Mouse (Mus musculus) spleen, postnatal 4 days (tissue): ENCODE results near the gene Fermt3.
"Not testable (repeated sequence)": the region's sequence is repeated elsewhere in the genome, so short reads cannot be mapped to it uniquely, and the experiment has no call there.

Source experiments
- DNase-seq, 2 experiments: peaks; one replicate each; pipeline ENCODE4 v3.0.0; 2022; ENCODE audit warnings: low spot score in 2 of 2

The Fermt3 gene

DNA sequence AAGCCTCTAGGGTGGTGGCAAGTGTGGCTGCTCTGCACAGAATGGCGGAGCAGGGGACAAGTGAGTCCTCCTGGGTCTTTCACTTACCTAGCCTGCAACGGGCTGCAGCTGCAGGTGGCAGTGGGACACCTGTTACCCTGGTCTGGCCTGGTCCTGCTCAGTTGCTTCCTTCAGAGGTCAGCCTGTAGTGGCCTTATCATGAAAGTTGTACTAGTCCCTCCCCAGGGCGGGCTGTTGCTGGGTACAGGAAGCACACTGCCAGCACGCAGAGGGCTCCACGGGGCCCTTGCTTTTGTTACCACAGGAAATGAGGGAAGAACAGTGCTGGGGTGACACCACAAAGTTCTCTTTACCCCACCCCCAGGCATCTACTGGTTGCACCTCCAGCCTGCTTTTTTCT lies at the start of gene Fermt3:
TSS of gene Fermt3 (minus strand) at position 279 of the 400 bp plus-strand sequence.
- DNase-seq = peak; percentile 80 to 87

DNA sequence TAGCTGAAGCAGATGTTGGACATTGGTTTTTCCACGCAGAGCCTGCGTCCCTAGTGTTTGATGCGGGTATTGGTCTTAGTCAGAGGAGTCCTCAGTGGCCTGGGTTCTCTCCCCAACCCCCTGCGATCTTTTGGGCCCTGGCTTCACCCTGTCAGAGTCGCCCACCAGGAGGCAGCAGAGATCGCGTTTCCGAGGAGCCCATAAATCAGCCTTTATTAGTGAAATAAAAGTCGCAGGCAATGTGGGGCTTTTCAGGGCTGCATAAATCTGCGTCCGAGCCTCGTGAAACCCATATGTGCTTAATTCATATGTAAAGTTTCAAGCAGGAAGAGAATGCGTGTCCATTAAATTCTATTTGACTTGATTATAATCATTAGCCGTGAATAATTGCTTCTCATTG lies 48.9 kb upstream of the Fermt3 start:
- peak; percentile 79 to 94 for DNase-seq

DNA sequence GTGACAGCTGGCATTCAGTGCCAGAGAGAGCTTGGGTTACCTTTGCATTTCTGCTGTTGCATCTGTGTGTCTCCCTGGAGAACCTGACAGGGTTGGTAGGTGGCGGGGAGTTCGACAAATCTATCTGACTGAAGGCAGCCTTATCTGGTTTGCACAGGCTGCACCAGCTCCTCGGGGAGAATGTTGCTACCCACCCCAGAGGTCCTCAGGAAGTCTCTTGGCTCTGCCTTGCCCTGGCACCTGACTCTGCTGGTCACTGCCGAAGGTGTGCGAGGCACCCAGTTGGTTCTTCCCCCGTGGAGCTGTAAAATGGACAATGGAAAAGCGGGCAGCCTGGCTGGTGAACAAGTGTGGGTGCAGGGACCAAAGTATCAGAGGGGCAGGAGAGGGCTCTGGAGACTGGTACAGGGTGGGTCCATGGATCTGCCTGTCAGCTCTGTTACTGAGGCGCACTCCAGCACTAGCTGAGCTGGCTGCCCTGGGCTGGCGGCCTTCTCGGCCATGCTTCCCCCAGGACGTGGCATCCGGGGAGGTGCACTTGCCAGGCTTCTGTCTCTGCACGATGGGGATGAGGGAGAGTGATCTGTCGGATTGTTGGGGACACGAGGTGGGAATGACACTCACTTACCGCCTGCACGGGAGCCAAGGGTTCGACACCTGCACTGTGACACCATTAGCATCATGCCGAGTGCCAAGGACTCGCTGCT lies 48.2 kb upstream of the Fermt3 start:
- DNase-seq = peak in 1 of 2 experiments; percentile 71

- no peak for DNase-seq
These were observed 47.6 kb upstream of the Fermt3 start for GRCm38 (mm10) chr19:7066828-7067342.

DNA sequence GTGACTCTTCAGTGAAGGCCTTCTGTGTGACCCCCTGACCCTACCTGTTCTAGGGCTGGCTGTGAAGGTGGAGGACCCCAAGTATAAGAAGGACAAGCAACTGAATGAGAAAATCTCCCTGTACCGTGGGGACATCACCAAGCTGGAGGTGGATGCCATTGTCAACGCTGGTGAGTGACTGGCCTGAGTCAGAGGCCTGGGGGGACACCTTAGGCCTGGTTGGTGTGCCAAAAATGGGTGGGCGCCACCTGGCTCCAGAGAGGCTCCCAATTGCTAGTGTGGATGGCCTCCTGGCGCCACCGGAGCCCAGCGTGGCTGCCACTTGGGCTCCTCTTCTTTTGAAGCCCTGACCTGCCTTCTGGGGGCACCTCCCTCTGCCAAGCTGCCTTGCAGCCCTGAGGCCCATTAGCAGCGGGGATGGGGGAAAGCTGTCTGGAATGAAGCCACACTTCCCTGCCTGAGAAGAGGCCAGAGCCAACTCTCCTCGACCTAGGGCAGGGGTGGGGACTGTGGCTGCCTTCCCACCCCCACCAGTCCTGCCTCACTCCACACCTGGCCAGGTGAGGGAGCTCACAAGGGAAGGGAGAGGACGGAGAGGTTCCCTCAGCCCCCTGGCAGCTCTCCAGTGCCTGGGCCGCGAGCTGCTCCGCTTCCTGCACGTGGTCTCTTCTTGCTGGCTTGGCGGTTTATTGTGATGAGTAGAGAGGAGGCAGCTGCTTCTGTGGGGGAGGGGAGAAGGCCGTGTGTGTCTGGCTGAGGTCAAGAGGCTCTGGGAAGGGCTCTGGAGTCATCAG lies 47.0 kb upstream of the Fermt3 start:
- peak; percentile 41 to 74 for DNase-seq

- peak; percentile 82 to 95 for DNase-seq
These were observed 45.3 kb upstream of the Fermt3 start for GRCm38 (mm10) chr19:7064571-7064970.

GRCm38 (mm10) chr19:7062916-7063315 lies 43.6 kb upstream of the Fermt3 start:
- DNase-seq = no peak

- DNase-seq = no peak
These were observed 42.8 kb upstream of the Fermt3 start for GRCm38 (mm10) chr19:7062110-7062509.

GRCm38 (mm10) chr19:7058541-7058940 lies 39.3 kb upstream of the Fermt3 start:
- DNase-seq = no peak

DNA sequence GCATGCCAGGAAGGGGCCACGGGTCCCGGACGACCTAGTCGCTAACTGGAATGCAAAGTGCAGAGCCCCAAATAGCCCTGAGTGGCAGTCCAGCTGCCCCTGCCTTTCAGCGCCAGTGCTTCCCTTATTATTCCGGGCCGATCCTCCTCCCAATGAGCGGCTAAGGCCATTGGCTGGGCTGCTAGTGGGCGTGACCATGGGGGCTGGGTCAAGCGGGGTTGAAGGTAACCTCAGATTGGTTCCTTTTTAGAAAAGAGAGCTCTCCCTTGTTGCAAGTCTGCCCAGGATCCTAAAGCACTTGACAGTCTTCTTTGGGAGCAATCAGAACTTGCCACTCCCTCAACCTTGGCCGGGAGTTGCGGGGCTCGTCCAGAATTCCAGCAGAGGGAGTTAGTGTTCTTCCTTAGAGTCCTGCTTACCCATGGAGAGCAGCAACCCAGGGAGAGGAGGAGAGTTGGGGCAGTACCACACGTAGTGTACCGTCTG lies 38.5 kb upstream of the Fermt3 start:
- peak; percentile 80 to 88 for DNase-seq

DNA sequence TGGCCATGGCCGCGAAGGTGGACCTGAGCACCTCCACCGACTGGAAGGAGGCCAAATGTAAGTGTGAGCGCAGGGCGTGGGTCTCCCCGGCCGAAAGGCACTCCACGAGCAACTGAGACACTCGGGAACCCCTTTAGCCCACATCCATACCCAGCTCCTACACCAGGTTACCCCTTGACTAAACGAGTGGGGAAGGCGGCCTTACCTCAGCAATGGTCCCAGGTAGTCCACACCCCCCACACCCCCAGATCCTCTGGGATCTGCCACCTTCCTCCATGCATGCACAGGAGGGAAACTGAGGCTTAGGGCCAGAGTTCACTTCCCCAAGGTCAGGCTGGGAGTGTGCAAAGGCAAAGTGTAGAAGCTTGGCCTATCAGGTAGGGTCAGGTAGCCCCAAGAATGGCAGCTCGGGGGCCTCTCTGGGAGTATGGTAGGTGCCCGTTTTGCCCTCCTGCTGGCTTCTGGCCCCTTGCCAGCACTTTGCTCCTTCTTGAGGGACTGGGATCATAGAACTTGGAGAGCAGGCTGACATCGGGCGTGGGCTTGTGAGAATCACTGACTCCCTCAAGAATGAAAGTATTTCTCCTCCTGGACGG lies 38.0 kb upstream of the Fermt3 start:
- peak; percentile 39 to 80 for DNase-seq

- DNase-seq = peak; percentile 75 to 88
These were observed 37.2 kb upstream of the Fermt3 start, which contains the start of gene Macrod1 for GRCm38 (mm10) chr19:7056248-7057087. Gene Macrod1 (plus strand): TSS chr19:7056810.

DNA sequence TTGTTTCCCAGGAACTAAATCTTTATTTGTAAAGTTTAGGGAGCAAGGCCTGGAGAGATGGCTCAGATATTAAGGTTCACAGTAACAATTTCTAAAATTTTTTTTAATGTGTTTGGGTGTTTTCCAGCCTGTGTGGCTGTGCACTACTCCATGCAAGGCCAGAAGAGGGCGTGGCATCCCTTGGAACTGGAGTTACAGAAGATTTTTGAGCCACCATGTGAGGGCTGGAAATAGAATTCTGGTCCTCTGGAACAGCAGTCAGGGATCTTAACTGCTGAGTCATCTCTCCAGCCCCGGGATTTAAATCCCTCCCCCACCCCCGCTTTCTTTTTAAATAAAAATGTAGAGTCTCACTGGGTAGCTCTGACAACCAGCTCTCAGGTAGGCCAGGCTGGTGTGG lies 35.9 kb upstream of the Fermt3 start:
- no peak for DNase-seq

DNA sequence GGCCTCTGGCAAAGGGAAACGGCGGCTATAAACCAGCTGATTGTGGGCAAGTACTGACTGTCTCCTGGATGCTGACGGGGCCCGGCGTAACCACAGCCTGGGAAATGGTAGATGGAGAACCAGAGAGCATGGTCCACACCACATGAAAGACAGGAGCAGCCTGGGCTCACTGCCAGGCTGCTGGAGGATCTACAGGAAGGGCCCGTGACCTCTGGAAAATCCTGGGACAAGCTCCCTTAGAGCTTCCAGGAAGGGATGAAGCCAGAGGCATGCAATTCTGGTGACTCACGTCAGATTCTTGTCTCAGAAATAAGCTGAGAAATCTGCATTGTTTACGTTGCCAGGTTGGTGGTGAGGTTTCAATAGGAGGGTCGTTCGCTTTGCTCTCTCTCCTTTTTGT lies 35.5 kb upstream of the Fermt3 start:
- no peak for DNase-seq

DNA sequence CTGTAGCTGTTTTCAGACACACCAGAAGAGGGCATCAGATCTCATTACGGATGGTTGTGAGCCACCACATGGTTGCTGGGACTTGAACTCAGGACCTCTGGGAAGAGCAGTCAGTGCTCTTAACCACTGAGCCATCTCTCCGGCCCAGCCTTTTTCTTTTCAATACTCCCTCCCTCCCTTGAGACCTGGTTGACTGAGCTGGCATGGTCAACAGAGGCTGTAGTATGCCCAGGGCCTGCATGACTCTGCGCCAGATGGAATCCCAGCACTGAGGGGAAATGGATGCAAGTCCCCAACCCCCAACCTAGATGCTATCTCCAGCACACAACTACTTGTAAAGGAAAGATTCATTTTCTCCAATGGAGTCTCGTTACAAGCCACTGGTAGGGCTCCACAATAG lies 34.1 kb upstream of the Fermt3 start:
- DNase-seq = not testable (repeated sequence)

DNA sequence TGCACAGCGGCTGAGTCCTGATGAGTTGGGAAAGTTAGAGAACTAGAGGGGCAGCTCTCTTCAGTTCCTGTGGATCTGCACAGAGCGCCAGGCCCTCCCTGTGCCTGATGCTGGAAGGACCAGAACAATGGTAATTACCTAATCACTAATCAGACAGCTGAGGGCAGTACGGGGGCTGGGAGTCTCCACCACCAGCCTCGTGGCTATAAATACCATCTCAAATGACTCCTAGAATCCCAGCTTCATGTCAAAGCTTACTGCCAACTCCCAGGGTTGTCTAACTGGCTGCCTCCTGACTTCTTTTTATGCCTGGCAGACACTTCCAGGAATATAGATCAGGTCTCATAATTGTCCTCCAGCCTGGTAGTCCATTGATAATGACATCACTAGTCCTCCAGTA lies 25.4 kb upstream of the Fermt3 start:
- no peak for DNase-seq

- DNase-seq = no peak
These were observed 25.0 kb upstream of the Fermt3 start for GRCm38 (mm10) chr19:7044279-7044678.

GRCm38 (mm10) chr19:7041171-7041570 lies 21.9 kb upstream of the Fermt3 start:
- DNase-seq = no peak

GRCm38 (mm10) chr19:7040637-7041130 lies 21.4 kb upstream of the Fermt3 start:
- no peak for DNase-seq

DNA sequence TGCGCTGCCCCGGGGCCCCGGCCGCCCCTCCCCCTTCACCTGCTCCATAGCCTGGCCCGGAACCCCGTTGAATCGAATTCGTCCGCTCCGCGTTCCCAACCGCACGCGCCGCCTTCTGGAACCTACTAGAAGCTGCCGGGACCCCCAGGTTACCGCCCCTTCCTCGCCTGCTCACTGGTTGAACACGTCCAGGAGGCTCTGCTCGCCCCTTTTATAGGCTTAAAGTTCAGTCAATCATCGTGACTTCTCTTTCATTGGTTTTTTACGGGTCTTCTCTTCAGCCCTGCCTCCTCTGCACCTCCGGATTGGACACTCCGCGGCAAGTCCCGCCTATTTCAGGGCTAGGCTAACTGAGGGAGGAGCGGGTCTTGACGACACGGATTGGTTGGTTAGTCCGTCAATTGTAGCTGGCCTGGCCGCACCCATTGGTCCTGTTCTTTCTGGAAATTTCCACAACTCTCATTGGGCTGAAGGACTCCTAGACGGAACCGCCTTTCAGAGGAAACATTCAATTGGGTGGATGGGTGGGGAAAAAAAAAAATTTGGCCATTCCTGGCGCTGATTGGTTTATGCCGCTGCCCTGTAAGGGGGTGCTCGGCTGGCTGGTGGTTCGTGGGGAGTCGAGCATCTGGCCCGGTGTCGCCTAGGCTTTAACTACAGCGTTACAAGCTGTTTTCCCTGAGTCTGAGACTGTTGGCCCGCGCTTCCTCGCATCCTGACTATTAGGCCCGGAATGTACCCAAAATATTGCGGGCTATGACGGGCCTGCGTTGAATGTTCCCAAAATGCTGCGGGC lies 20.8 kb upstream of the Fermt3 start, which contains the start of gene Stip1:
TSS of gene Stip1 (minus strand) at position 127 of the 796 bp plus-strand sequence.
- peak; percentile 98 to 99 for DNase-seq
